Mouse (Mus musculus): ENCODE measurements around the gene Lrp5.

DNA sequence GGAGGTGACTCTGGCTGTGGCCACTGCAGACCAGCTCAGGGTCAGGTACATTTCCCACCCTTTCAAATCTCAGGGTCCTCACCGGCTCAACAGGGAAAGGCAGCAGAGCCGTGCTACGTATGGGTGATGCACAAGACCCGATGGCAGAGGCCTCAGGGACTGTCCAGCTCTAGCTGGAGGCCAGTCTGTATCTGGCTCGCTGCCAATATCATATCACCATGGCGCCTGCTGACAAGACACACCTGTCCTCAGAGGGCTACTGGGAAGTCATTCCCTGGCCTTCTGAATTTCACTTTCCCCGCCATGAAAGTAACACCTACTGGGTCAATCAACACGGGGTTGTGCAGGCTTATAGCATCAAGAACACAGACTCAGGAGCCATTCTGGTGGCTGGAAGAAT, 74.6 kb downstream of the Lrp5 start:
- TF ChIP-seq POLR2A (IDR thresholded peaks at IDR 0.05; ENCODE audit: borderline replicate concordance, low read depth, low read length) (no peak), CTCF (IDR thresholded peaks at IDR 0.05; ENCODE audit: low read depth, low read length) (no peak)
